Mouse (Mus musculus) myocyte (in vitro differentiated cells): ENCODE measurements around the gene Chrnb1.

Source experiments
- POLR2A ChIP-seq: IDR thresholded peaks from one replicate; pipeline ENCODE4 v1.6.1; 2011; ENCODE audit warnings: low read depth, mild to moderate bottlenecking, control low read depth, moderate library complexity; ENCODE audit not compliant: insufficient read length
- POLR2AphosphoS2 ChIP-seq: IDR thresholded peaks from one replicate; pipeline ENCODE4 v1.6.1; 2011; ENCODE audit warnings: low read depth, control low read depth; ENCODE audit not compliant: insufficient read length

DNA sequence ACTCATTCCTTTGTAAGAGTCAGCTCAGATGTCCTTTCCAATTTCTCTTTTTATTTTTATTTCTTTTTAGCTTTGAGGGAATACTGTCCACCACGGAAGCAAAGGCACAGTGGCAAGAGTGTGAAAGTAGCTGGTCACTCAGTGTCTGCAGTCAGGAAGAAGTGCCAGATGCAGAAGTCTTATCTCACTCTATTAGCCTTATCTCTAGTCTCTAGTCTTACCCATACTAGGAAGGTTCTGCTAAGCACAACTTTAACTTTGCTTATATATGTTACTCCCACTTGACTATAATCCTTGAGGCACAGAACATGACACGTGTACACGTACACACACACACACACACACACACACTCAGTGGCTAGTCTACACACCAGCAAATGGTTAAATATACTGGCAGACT is 44.1 kb downstream of the Chrnb1 start:
- no peak for TF ChIP-seq POLR2AphosphoS2
- TF ChIP-seq POLR2A, result no peak
